Mouse (Mus musculus): ENCODE measurements around the gene Mllt1. TPM values are rescaled to one million over a fixed set of nuclear protein-coding genes. Genes with fewer than 3 reads are reported as not detected.
A peak's percentile ranks its signal among the peaks of the same experiment; 100 is the strongest.

Mllt1 gene
- total RNA-seq, 1 experiment from 2014 or later = 13.8 TPM

DNA sequence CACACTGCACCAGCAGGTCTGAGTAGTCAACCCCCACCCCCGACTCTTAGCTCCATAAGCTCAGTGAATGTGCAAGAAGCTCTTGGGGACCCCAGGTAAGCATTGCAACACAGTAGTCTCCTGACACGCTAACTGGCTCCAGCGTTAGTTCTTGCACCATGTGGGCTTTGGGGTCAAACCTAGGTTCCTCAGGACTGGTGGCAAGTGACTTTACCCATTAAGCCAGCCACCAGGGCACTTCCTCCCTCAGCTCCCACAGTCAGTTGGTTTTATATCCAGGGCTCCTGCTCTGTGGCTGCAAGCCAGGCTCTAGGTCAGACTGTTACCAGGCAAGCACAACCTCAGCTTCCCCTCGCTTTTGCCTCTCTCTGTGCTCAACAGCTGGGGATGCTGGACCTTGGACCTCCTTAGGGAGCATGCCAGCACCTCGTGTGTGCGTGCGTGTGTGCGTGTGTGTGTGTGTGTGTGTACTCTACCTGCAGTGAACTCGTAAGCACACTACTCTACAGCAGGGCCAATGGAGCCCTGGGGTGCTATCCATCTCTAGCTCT is 39.8 kb downstream of the Mllt1 start:
- ATAC-seq (ENCODE audit: extremely low read depth, insufficient number of reproducible peaks, low FRiP score, poor library complexity, severe bottlenecking) = no peak

GRCm38 (mm10) chr17:56890018-56890417 is 45.2 kb downstream of the Mllt1 start:
- ATAC-seq (ENCODE audit: extremely low read depth, insufficient number of reproducible peaks, low FRiP score, poor library complexity, severe bottlenecking) = no peak

DNA sequence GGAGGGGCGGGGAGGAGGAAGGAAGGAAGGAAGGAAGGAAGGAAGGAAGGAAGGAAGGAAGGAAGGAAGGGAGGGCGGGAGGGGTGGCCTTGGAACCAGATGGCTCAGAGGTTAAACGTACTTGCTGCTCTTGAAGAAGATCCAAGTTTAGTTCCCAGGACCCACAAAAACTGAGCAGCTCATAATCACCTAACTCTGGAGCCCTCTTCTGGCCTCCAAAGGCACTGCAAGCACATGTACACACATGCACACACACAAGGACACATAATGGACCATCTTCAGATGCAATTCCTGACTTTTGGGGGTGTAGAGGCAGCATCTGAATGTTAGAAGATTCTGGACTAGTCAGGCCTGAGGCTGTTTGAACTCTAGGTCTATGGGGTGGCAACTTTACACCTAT is 47.2 kb downstream of the Mllt1 start:
- ATAC-seq (ENCODE audit: extremely low read depth, insufficient number of reproducible peaks, low FRiP score, poor library complexity, severe bottlenecking) = no peak

- ATAC-seq (ENCODE audit: extremely low read depth, insufficient number of reproducible peaks, low FRiP score, poor library complexity, severe bottlenecking) = no peak
Observed at GRCm38 (mm10) chr17:56884809-56885208, 50.4 kb downstream of the Mllt1 start.

- no peak for ATAC-seq (ENCODE audit: extremely low read depth, insufficient number of reproducible peaks, low FRiP score, poor library complexity, severe bottlenecking)
Observed at GRCm38 (mm10) chr17:56884331-56884730, 50.9 kb downstream of the Mllt1 start.

DNA sequence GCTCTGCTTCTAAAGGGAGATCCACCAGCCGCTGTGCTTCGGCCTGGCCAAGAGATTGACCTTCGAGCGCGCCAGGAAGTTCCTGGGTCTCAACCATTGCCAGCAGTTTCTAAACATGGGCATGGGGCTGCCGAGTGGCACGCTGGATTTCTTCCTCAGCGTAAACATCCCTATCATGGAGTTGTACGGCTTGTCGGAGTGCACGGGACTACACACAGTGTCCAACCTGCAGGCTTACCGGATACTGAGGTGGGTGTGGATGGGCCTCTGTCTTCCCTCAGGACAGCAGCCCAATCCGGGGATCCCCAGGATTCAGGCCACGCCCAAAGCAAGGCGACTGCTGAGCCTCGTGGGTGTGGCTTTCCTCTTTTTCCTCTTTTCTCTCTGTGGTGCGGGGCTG is 51.6 kb downstream of the Mllt1 start:
- no peak for ATAC-seq (ENCODE audit: extremely low read depth, insufficient number of reproducible peaks, low FRiP score, poor library complexity, severe bottlenecking)

DNA sequence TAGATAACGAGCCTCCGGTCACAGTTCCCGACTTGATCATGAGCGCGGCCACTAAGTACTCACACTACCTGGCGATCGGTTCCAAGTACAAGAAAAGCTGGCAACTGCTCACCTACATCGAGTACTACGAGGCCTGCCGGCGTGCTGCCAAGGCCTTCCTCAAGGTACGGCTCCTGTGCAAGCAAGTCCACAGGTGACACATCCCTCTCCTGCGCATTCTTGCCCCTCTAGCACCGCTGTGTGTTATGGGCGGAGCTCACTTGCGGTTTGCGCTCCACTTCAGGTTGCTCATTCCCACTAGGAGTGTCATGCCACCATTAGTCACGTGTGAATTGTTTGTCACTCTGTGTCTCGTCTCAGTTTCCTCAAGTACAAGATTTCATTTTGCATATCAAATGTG is 57.8 kb downstream of the Mllt1 start:
- no peak for ATAC-seq (ENCODE audit: extremely low read depth, insufficient number of reproducible peaks, low FRiP score, poor library complexity, severe bottlenecking)

DNA sequence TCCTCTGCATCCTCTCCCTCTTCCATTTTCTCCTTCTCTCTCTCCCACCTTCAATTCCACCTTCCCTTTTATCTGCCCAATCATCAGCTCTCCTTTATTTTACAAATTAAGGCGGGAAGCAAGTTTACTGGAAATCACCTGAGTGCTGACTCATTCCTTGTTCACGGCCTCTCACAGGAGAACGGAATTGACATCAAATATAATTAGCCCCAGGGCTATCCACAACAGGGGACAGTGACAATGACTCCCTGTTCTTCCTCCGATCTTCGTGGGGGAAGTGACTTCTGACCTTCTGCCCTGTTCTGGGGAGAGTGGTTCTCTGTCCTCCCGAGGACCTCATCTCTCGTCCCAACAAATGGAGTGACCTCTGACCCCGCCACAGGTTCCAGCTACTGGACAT is 58.2 kb downstream of the Mllt1 start:
- ATAC-seq (ENCODE audit: extremely low read depth, insufficient number of reproducible peaks, low FRiP score, poor library complexity, severe bottlenecking) = no peak

GRCm38 (mm10) chr17:56876465-56876864 is 58.8 kb downstream of the Mllt1 start:
- ATAC-seq (ENCODE audit: extremely low read depth, insufficient number of reproducible peaks, low FRiP score, poor library complexity, severe bottlenecking) = no peak

GRCm38 (mm10) chr17:56874936-56875651 is 60.1 kb downstream of the Mllt1 start, which contains the start of gene 1700061G19Rik:
1700061G19Rik (plus strand) TSS chr17:56875477.
- ATAC-seq (ENCODE audit: extremely low read depth, insufficient number of reproducible peaks, low FRiP score, poor library complexity, severe bottlenecking) = no peak

DNA sequence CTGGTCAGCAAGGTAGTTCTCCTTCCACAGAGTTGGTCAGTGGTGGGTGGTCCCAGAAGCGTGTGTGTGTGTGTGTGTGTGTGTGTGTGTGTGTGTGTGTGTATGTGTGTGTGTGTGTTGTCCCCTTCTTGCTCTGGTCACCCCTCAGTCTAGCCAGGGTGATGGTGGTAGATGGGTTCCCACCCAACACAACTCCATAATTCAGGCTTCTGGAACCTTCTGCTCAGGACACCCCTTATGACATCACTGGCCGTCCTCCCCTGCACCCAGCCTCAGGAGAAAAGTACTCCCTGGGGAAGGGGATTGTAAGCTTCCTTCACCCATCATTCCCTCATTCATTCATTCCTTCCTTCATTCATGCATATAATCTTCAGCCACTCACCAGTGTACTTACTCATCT is 61.0 kb downstream of the Mllt1 start, which contains the start of gene Acsbg2:
Acsbg2 (minus strand) TSS at position 211 of the 400 bp plus-strand sequence.
- no peak for ATAC-seq (ENCODE audit: extremely low read depth, insufficient number of reproducible peaks, low FRiP score, poor library complexity, severe bottlenecking)

DNA sequence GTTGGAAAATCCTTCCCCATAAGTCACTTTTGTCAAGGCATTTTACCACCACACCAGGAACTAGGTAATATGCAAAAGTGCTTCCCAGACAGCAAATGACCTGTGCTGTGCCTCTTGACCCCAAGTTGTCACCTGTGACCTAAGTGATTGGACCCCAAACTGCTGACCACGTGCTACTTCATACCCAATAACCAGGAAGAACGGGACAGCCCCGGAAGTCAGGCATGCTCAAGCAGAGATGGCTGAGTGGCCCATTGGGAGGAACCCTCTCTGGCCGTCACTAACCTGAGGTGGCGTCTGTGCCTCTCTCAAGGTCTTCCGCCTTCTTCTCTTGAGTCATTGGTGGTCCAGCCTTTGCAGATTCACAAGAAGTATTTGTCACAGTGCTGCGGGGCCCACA is 62.7 kb downstream of the Mllt1 start:
- ATAC-seq (ENCODE audit: extremely low read depth, insufficient number of reproducible peaks, low FRiP score, poor library complexity, severe bottlenecking) = no peak

- no peak for ATAC-seq (ENCODE audit: extremely low read depth, insufficient number of reproducible peaks, low FRiP score, poor library complexity, severe bottlenecking)
Observed at GRCm38 (mm10) chr17:56871767-56872166, 63.4 kb downstream of the Mllt1 start.

- ATAC-seq (ENCODE audit: extremely low read depth, insufficient number of reproducible peaks, low FRiP score, poor library complexity, severe bottlenecking) = no peak
Observed at GRCm38 (mm10) chr17:56870287-56870953, 64.8 kb downstream of the Mllt1 start.

DNA sequence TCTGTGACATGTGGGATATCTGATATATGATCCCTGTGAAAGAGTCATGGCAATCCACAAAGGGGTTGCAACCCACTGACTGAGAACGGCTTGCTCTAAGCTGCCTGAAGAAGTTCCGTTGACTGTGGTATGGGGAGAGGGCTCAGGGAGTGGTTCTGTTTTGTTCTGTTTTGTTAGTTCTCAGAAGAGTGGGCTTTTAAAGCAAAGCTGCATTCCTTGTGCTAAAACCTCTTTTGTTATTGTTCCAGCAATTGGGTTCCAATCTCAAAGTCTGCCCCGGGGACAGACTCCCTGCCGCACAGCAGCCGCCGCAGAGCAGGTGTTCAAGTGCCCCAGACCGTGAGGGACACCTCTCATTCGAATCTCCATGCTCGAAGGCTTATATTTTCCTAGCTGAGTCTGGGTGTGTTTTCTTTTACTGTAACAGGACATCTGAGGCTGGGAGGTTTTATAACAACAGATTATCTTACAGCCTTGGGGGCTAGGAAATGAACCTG is 65.7 kb downstream of the Mllt1 start:
- no peak for ATAC-seq (ENCODE audit: extremely low read depth, insufficient number of reproducible peaks, low FRiP score, poor library complexity, severe bottlenecking)

DNA sequence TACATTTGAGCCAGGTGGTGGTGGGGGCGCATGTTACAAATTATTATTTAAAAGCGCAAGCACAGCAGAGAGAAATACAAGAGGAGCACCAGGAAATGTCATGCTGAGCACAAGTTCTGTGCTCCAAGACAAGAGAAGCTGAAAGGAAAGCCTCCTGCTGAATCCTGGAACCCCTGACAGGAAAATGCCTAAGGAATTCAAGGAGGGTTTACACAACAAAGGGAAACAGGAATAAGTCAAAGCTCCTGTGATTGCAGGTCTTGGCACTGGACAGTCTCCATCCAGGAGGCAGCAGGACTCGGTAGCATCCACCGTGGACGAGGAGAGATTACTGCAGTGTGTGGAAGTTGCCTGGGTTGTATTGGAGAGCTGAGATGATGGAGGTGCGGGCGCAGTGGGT is 69.1 kb downstream of the Mllt1 start:
- no peak for ATAC-seq (ENCODE audit: extremely low read depth, insufficient number of reproducible peaks, low FRiP score, poor library complexity, severe bottlenecking)

- ATAC-seq (ENCODE audit: extremely low read depth, insufficient number of reproducible peaks, low FRiP score, poor library complexity, severe bottlenecking) = 0 out of 2 replicates have a peak, but pooled peaks have one; percentile 4
Observed at GRCm38 (mm10) chr17:56861197-56861596, 74.0 kb downstream of the Mllt1 start.

- peak; percentile 24; the same call in 1 of the 2 replicates for ATAC-seq (ENCODE audit: extremely low read depth, insufficient number of reproducible peaks, low FRiP score, poor library complexity, severe bottlenecking)
Observed at GRCm38 (mm10) chr17:56858922-56859321, 76.3 kb downstream of the Mllt1 start.

GRCm38 (mm10) chr17:56858216-56858615 is 77.0 kb downstream of the Mllt1 start:
- peak; percentile 71 for ATAC-seq (ENCODE audit: extremely low read depth, insufficient number of reproducible peaks, low FRiP score, poor library complexity, severe bottlenecking)

DNA sequence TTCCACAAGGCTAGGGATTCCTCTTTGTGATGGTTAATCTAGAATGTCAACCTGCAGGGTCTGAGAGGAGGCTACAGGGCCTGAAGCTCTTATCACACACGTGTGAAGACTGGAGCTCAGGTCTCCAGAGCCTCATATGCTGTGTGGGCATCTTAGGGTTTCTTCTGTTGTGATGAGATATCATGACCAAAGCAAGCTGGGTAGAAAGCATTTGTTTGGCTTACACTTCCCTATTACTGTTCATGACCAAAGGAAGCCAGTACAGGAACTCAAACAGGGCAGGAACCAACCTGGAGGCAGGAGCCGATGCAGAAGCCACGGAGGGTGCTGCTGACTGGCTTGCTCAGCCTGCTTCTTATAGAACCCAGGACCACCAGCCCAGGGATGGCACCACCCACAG is 79.8 kb downstream of the Mllt1 start:
- no peak for ATAC-seq (ENCODE audit: extremely low read depth, insufficient number of reproducible peaks, low FRiP score, poor library complexity, severe bottlenecking)
